Comparison of ENCODE assay signal across 8 mouse cellular contexts in the genomic region with DNA sequence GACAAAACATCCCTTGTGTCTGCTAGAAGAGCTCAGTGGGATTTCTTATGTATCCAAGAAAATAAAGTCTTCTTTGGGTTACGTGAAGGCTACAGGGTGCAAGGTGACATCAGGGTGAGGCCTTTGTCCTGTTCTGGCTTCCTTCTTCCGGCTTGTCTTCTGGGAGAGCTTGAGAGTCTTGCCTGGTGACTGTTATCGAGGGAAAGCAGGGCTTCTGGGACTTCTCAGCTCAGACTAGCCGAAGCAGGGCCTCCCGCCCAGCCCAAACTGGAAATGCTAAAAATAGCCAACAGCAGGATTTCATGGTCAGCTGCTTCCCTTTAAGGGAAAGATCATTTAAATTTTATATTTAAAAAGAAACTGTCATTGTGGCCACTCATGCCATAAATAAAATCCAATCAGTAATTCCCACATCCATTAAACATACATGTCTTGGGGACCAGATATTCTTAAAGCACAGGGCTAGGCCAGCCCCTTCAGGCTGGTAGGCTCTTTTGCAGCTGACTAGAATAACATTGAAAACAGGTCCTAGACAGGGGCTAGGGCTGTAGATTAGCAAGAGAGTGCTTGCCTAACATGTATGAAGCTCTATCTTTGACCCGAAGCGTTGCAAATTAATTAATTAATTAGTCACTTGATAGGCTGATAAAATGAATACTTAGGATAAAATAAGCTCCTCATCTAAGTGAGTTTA.
DNase-seq lines count a peak whose midpoint lies in the region; ATAC-seq and TF ChIP-seq lines count a peak whose summit lies in the region.

No protein-coding gene starts in this region.

- DNase-seq in frontal cortex, postnatal 10 days (ENCODE audit: low spot score in 2 of 2) = peak; percentile 8 to 10
- DNase-seq in adipocyte (ENCODE audit: low spot score) = peak; percentile 18
- DNase-seq in heart, adult 2 months = peak; percentile 42 to 71
- DNase-seq in forebrain, embryonic 14.5 days (ENCODE audit: low spot score) = no peak
- no peak for DNase-seq in B cell, adult 2 months
- DNase-seq in T-cell, adult 2 months (ENCODE audit: low spot score) = no peak

- 10% methylated on average over 7 of the region's 7 CpGs for WGBS in heart, adult 2 months
- 28% methylated on average over 7 of the region's 7 CpGs for WGBS in kidney, embryonic 15.5 days
- WGBS in forebrain, embryonic 14.5 days = 80% methylated on average over 7 of the region's 7 CpGs

- peaks cover 3% of the 10 kb centered on the region for H3K4me1 ChIP-seq in heart, adult 2 months (ENCODE audit: control insufficient read depth, insufficient read depth, low read length)
- H3K4me1 ChIP-seq in kidney, embryonic 15.5 days = peaks cover 13% of the 10 kb centered on the region
- H3K4me1 ChIP-seq in forebrain, embryonic 14.5 days (ENCODE audit: control insufficient read depth, insufficient read depth, low read length) = no peaks in the 10 kb centered on the region

- peaks cover 8% of the 10 kb centered on the region for H3K36me3 ChIP-seq in heart, adult 2 months (ENCODE audit: control insufficient read depth, insufficient read depth, low read length)
- H3K36me3 ChIP-seq in kidney, embryonic 15.5 days = no peaks in the 10 kb centered on the region
- no peaks in the 10 kb centered on the region for H3K36me3 ChIP-seq in forebrain, embryonic 14.5 days (ENCODE audit: control insufficient read depth, insufficient read depth, low read length)

- no peak for ATAC-seq in frontal cortex, adult (ENCODE audit: low TSS enrichment)
- peak; percentile 62; the same call in 1 of the 2 replicates for ATAC-seq in kidney, embryonic 15.5 days (replicated peaks; ENCODE audit: low FRiP score)
- no peak for ATAC-seq in forebrain, embryonic 14.5 days

- peak overlapping the region; percentile 52; the same call in 1 of the 2 replicates for H3K9ac ChIP-seq in heart, adult 2 months (ENCODE audit: low read depth, low read length)
- H3K9ac ChIP-seq in kidney, embryonic 15.5 days = no peak overlapping the region
- H3K9ac ChIP-seq in forebrain, embryonic 14.5 days (ENCODE audit: low read length) = no peak overlapping the region

- no peak overlapping the region for H3K4me3 ChIP-seq in heart, adult 2 months
- H3K4me3 ChIP-seq in kidney, embryonic 15.5 days (replicated peaks) = no peak overlapping the region
- no peak overlapping the region for H3K4me3 ChIP-seq in forebrain, embryonic 14.5 days (ENCODE audit: low read depth, low read length)

- H3K9me3 ChIP-seq in kidney, embryonic 15.5 days (replicated peaks) = no peaks in the 10 kb centered on the region
- H3K9me3 ChIP-seq in forebrain, embryonic 14.5 days (replicated peaks; ENCODE audit: control insufficient read depth, low read length) = no peaks in the 10 kb centered on the region

- intact Hi-C loops in heart, adult 2 months (cut with DNase I) = loop anchor here (5.0 kb wide), 2 partner anchors 55 to 100 kb away; no protein-coding TSS in a partner anchor

- no peaks in the 10 kb centered on the region for H3K27me3 ChIP-seq in heart, adult 2 months (ENCODE audit: control insufficient read depth, insufficient read depth, low read length)
- H3K27me3 ChIP-seq in kidney, embryonic 15.5 days = no peaks in the 10 kb centered on the region
- H3K27me3 ChIP-seq in forebrain, embryonic 14.5 days (replicated peaks; ENCODE audit: control insufficient read depth, insufficient read depth, low read length) = no peaks in the 10 kb centered on the region

- no peak for TF ChIP-seq CTCF in heart, adult 2 months (IDR thresholded peaks at IDR 0.05)

- TF ChIP-seq EP300 in heart, adult 2 months (IDR thresholded peaks at IDR 0.05; ENCODE audit: insufficient read depth, low read depth, low read length) = 0 out of 2 replicates have a peak, but pooled peaks have one; percentile 48

- H3K4me2 ChIP-seq in kidney, embryonic 15.5 days = no peak overlapping the region
- H3K4me2 ChIP-seq in forebrain, embryonic 14.5 days (ENCODE audit: low read length) = no peak overlapping the region

- TF ChIP-seq POLR2A in heart, adult 2 months (IDR thresholded peaks at IDR 0.05; ENCODE audit: insufficient read depth, low read depth, low read length) = no peak

- H3K79me2 ChIP-seq in heart, adult 2 months (replicated peaks; ENCODE audit: control insufficient read depth, insufficient read depth, low read length) = no peaks in the 10 kb centered on the region

- peak overlapping the region; percentile 66 for H3K27ac ChIP-seq in heart, adult 2 months
- H3K27ac ChIP-seq in kidney, embryonic 15.5 days = peak overlapping the region; percentile 74
- no peak overlapping the region for H3K27ac ChIP-seq in forebrain, embryonic 14.5 days (ENCODE audit: low read depth, low read length)

Comparison
In these comparisons a context has a peak if more than half of its experiments do, and no peak if none do; other contexts are left out.
1. DNase-seq: peak in frontal cortex, postnatal 10 days (2 of 2), adipocyte (single experiment) and heart, adult 2 months (2 of 2); none in forebrain, embryonic 14.5 days (single experiment), B cell, adult 2 months (0 of 2) and T-cell, adult 2 months (single experiment).